Mouse (Mus musculus): ENCODE measurements at regions not wholly inside any gene's neighbourhood (a gene's known extent, or its start where the extent isn't known, plus 50 kb on each side); places are given as distances from the start of the nearest gene placed in this dataset.

GRCm38 (mm10) chr10:98292140-98292539 is 565.6 kb upstream of the C030005K15Rik start:
- no peak for DNase-seq (ENCODE audit: low spot score in 2 of 2)

- no peak for DNase-seq (ENCODE audit: low spot score in 2 of 2)
These were observed 579.1 kb upstream of the C030005K15Rik start for GRCm38 (mm10) chr10:98305667-98306066.

- DNase-seq (ENCODE audit: low spot score in 2 of 2): no peak
These were observed 583.1 kb upstream of the C030005K15Rik start for GRCm38 (mm10) chr10:98309667-98310066.

- no peak for DNase-seq (ENCODE audit: low spot score in 2 of 2)
These were observed 584.8 kb upstream of the C030005K15Rik start for GRCm38 (mm10) chr10:98311403-98311802.

GRCm38 (mm10) chr10:98318416-98318815 is 591.9 kb upstream of the C030005K15Rik start:
- DNase-seq (ENCODE audit: low spot score in 2 of 2): no peak

- no peak for DNase-seq (ENCODE audit: low spot score in 2 of 2)
These were observed 590.4 kb upstream of the Atp2b1 start for GRCm38 (mm10) chr10:98323846-98324245.

- no peak for DNase-seq (ENCODE audit: low spot score in 2 of 2)
These were observed 589.6 kb upstream of the Atp2b1 start for GRCm38 (mm10) chr10:98324591-98324990.

GRCm38 (mm10) chr10:98325720-98326119 is 588.5 kb upstream of the Atp2b1 start:
- DNase-seq (ENCODE audit: low spot score in 2 of 2): no peak

- DNase-seq (ENCODE audit: low spot score in 2 of 2): no peak
These were observed 581.5 kb upstream of the Atp2b1 start for GRCm38 (mm10) chr10:98332682-98333081.

GRCm38 (mm10) chr10:98333411-98334067 is 580.7 kb upstream of the Atp2b1 start:
- DNase-seq (ENCODE audit: low spot score in 2 of 2): no peak

GRCm38 (mm10) chr10:98343827-98344226 is 570.4 kb upstream of the Atp2b1 start:
- DNase-seq (ENCODE audit: low spot score in 2 of 2): no peak

GRCm38 (mm10) chr10:98349466-98349865 is 564.7 kb upstream of the Atp2b1 start:
- DNase-seq (ENCODE audit: low spot score in 2 of 2): no peak

- DNase-seq (ENCODE audit: low spot score in 2 of 2): no peak
These were observed 563.8 kb upstream of the Atp2b1 start for GRCm38 (mm10) chr10:98350318-98350926.

GRCm38 (mm10) chr10:98352061-98352460 is 562.1 kb upstream of the Atp2b1 start:
- no peak for DNase-seq (ENCODE audit: low spot score in 2 of 2)

GRCm38 (mm10) chr10:98354486-98354885 is 559.7 kb upstream of the Atp2b1 start:
- DNase-seq (ENCODE audit: low spot score in 2 of 2): no peak

GRCm38 (mm10) chr10:98364604-98365003 is 549.6 kb upstream of the Atp2b1 start:
- no peak for DNase-seq (ENCODE audit: low spot score in 2 of 2)

GRCm38 (mm10) chr10:98372561-98372960 is 541.6 kb upstream of the Atp2b1 start:
- DNase-seq (ENCODE audit: low spot score in 2 of 2): no peak

- DNase-seq (ENCODE audit: low spot score in 2 of 2): no peak
These were observed 540.9 kb upstream of the Atp2b1 start for GRCm38 (mm10) chr10:98373314-98373713.

- no peak for DNase-seq (ENCODE audit: low spot score in 2 of 2)
These were observed 539.5 kb upstream of the Atp2b1 start for GRCm38 (mm10) chr10:98374684-98375083.

GRCm38 (mm10) chr10:98388543-98388942 is 525.7 kb upstream of the Atp2b1 start:
- DNase-seq (ENCODE audit: low spot score in 2 of 2): no peak

- DNase-seq (ENCODE audit: low spot score in 2 of 2): no peak
These were observed 514.3 kb upstream of the Atp2b1 start for GRCm38 (mm10) chr10:98399864-98400263.

- DNase-seq (ENCODE audit: low spot score in 2 of 2): no peak
These were observed 496.1 kb upstream of the Atp2b1 start for GRCm38 (mm10) chr10:98417807-98418743.

Measured in thymus, postnatal 10 days (tissue).